Mouse (Mus musculus): Measurements from ENCODE around the gene Gm5157. TPM values are rescaled to one million over a fixed set of nuclear protein-coding genes. Genes with fewer than 3 reads are reported as not detected.
"Not testable (repeated sequence)": the region's sequence is repeated elsewhere in the genome, so short reads cannot be mapped to it uniquely, and the experiment has no call there.

Gm5157 gene
- total RNA-seq (2021) = not detected
- long read RNA-seq, experiment 1 = 0 reads
- long read RNA-seq, experiment 2 = 0 reads

DNA sequence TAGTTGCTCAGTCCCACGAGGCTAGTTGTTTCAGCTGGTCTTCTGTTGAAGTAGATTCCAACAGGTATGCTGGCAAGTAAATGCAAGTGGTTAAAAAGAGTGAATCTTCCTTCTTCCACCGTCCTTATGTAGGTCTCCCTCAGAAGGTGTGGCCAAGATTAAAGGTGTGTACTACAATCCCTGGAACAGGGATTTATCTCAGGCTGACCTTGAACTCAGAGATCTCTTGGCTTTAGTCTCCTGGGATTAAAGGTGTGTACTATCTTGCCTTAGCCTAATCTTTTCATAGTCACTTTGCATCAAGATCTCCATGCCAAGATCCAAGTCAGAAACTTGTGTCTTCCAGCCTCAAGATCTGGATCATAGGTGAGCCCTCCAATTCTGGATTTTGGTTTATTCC lies at the start of gene Gm5157:
Gene Gm5157 (minus strand): TSS at position 101 of the 400 bp plus-strand sequence.
- DNase-seq = not testable (repeated sequence)

DNA sequence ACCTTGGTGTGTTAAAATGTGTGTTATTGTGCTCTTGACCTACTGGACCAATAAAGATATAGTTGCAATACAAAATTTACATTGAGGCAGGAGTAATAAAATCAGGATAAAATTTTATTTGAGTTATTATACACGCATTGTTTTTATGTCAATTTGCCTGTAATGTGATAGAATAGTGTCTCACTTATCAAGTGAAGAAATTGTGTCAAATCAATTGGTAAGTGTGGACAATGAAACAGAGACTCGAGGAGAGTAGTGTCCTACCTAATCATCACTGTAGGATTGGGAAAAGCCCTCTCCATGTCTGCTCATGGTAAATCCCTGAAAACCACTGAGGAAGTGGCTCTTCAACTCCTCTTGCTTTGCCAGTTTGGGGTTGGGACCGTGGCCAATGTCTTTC lies 28.3 kb downstream of the Gm5157 start, which contains the start of gene Vmn1r123:
Gene Vmn1r123 (plus strand): TSS at position 301 of the 400 bp plus-strand sequence.
- DNase-seq = not testable (repeated sequence)

Other genes with a start within 250 kb of the Gm5157 start
- gene Vmn1r119, start 178.0 kb downstream of the Gm5157 start, total RNA-seq (2021) = not detected
- gene Vmn1r120, start 136.6 kb downstream of the Gm5157 start, total RNA-seq (2021) = not detected
- not detected for gene Vmn1r121, start 91.9 kb downstream of the Gm5157 start, total RNA-seq (2021)
- not detected for gene Vmn1r122, start 56.3 kb downstream of the Gm5157 start, total RNA-seq (2021)
- gene Vmn1r123, start 28.2 kb downstream of the Gm5157 start, total RNA-seq (2021) = not detected
- gene Vmn1r124, start 70.2 kb upstream of the Gm5157 start, total RNA-seq (2021) = not detected
- gene Vmn1r125, start 81.8 kb upstream of the Gm5157 start, total RNA-seq (2021) = not detected
- gene Vmn1r126, start 111.0 kb upstream of the Gm5157 start, total RNA-seq (2021) = not detected
- not detected for gene Vmn1r127, start 129.4 kb upstream of the Gm5157 start, total RNA-seq (2021)
- gene Vmn1r128, start 158.9 kb upstream of the Gm5157 start, total RNA-seq (2021) = not detected
- gene Vmn1r129, start 170.9 kb upstream of the Gm5157 start, total RNA-seq (2021) = not detected
- gene Gm6882, start 242.3 kb upstream of the Gm5157 start, total RNA-seq (2021) = not detected

Data from adrenal gland, postnatal 36 days (tissue).